Mouse (Mus musculus): ENCODE results near the gene Map9. TPM values are rescaled to one million over a fixed set of nuclear protein-coding genes. Genes with fewer than 3 reads are reported as not detected.
"Not testable (repeated sequence)": the region's sequence is repeated elsewhere in the genome, so short reads cannot be mapped to it uniquely, and the experiment has no call there.

The Map9 gene
- total and polyA plus RNA-seq, 3 experiments = 0.22 TPM; not detected in 2

DNA sequence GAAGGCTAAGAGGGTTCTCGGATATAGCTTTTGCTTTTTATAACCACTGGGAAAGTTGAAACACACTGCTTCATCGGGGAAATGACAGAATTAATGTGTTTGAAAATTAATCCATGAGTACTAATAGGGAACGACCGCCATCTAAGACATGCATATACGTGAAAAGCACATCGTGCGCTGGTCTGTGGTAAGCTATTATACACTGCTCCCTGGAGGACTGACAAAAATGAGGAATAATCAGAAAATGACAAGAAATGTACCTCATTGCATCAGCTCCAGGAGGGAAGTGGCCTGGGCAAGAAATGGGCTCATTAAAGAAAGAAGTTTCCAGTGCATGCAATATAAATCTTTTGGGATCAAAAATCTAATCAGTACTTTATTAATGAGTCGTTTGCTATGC is 77.5 kb downstream of the Map9 start:
- TF ChIP-seq CTCF (IDR thresholded peaks at IDR 0.05; ENCODE audit: low read depth, low read length) (no peak), POLR2AphosphoS5 (IDR thresholded peaks at IDR 0.05; ENCODE audit: insufficient replicate concordance, low read depth, low read length) (no peak), GATA1 (IDR thresholded peaks at IDR 0.05; ENCODE audit: borderline replicate concordance, low read length) (no peak), GATA2 (IDR thresholded peaks at IDR 0.05; ENCODE audit: borderline replicate concordance, low read depth, low read length) (no peak), TAL1 (conservative IDR thresholded peaks at IDR 0.05; ENCODE audit: low read depth, low read length) (no peak)
- ATAC-seq (ENCODE audit: extremely low read depth, insufficient number of reproducible peaks, low FRiP score, poor library complexity, severe bottlenecking) = no peak
- no peak for DNase-seq (ENCODE audit: low spot score)
- H3K27me3 ChIP-seq (ENCODE audit: insufficient read depth, low read length) = no peaks in the 10 kb centered on the region
- H3K9me3 ChIP-seq (replicated peaks) = 0 out of 2 replicates have a peak, but pooled peaks cover 2% of the 10 kb centered on the region
- no peak overlapping the region for H3K4me3 ChIP-seq (ENCODE audit: low read depth, low read length)
- H3K36me3 ChIP-seq (replicated peaks) = no peaks in the 10 kb centered on the region
- no peaks in the 10 kb centered on the region for H3K4me1 ChIP-seq (ENCODE audit: insufficient read depth, low read depth, low read length)

GRCm38 (mm10) chr3:82440976-82441375 is 83.1 kb downstream of the Map9 start:
- Histone ChIP-seq H3K27me3 (ENCODE audit: insufficient read depth, low read length) (no peaks in the 10 kb centered on the region), H3K9me3 (replicated peaks) (0 out of 2 replicates have a peak, but pooled peaks cover 4% of the 10 kb centered on the region), H3K36me3 (replicated peaks) (no peaks in the 10 kb centered on the region), H3K4me1 (ENCODE audit: insufficient read depth, low read depth, low read length) (no peaks in the 10 kb centered on the region), H3K4me3 (ENCODE audit: low read depth, low read length) (no peak overlapping the region)
- ATAC-seq (ENCODE audit: extremely low read depth, insufficient number of reproducible peaks, low FRiP score, poor library complexity, severe bottlenecking) (no peak), DNase-seq (ENCODE audit: low spot score) (no peak)
- TF ChIP-seq TAL1 (conservative IDR thresholded peaks at IDR 0.05; ENCODE audit: low read depth, low read length) (no peak), CTCF (IDR thresholded peaks at IDR 0.05; ENCODE audit: low read depth, low read length) (no peak), GATA1 (IDR thresholded peaks at IDR 0.05; ENCODE audit: borderline replicate concordance, low read length) (no peak), GATA2 (IDR thresholded peaks at IDR 0.05; ENCODE audit: borderline replicate concordance, low read depth, low read length) (no peak), POLR2AphosphoS5 (IDR thresholded peaks at IDR 0.05; ENCODE audit: insufficient replicate concordance, low read depth, low read length) (no peak)

- H3K4me3 ChIP-seq (ENCODE audit: low read depth, low read length); H3K9me3 ChIP-seq (replicated peaks); H3K27me3 ChIP-seq (ENCODE audit: insufficient read depth, low read length); H3K36me3 ChIP-seq (replicated peaks); DNase-seq (ENCODE audit: low spot score); ATAC-seq (ENCODE audit: extremely low read depth, insufficient number of reproducible peaks, low FRiP score, poor library complexity, severe bottlenecking); H3K4me1 ChIP-seq (ENCODE audit: insufficient read depth, low read depth, low read length): not testable (repeated sequence)
Observed at GRCm38 (mm10) chr3:82441601-82442000, 83.8 kb downstream of the Map9 start.

Other genes starting within 250 kb of the Map9 start
- gene Gucy1a1, start 212.3 kb upstream of the Map9 start, total RNA-seq (2014; fragmentation: Nextera tagmentation) = not detected in 2 replicates
- 0.16 and 0.46 TPM in 2 replicates for gene Gucy1a1, start 212.3 kb upstream of the Map9 start, total RNA-seq (2017)
- not detected in 2 replicates for gene Gucy1a1, start 212.3 kb upstream of the Map9 start, polyA plus RNA-seq (2012)
- gene Npy2r, start 190.0 kb downstream of the Map9 start, total RNA-seq (2014; fragmentation: Nextera tagmentation) = not detected in 2 replicates
- 0.16 TPM in 1 of 2 replicates, not detected in the other for gene Npy2r, start 190.0 kb downstream of the Map9 start, total RNA-seq (2017)
- not detected in 2 replicates for gene Npy2r, start 190.0 kb downstream of the Map9 start, polyA plus RNA-seq (2012)